Mouse (Mus musculus) forebrain, postnatal 0 days (tissue): ENCODE data around the gene Akr1c12. TPM values are rescaled to one million over a fixed set of nuclear protein-coding genes. Genes with fewer than 3 reads are reported as not detected.

ENCODE experiments used
- ATAC-seq: fragments of 200-750 bp; cut with Nextera tagmentation; 2 replicates; pipeline ENCODE4 v1.8.0; 2017; ENCODE audit warnings: mild to moderate bottlenecking, moderate library complexity
- DNase-seq: peaks from one replicate; pipeline ENCODE4 v3.0.0-alpha.2; 2015
- H3K27ac ChIP-seq: fragments of 300-500 bp; sonication (generic); 2 replicates; pipeline ENCODE4 v1.5.1; 2014; ENCODE audit warnings: low read depth, mild to moderate bottlenecking, antibody characterized with exemption, low read length, moderate library complexity, mixed read lengths
- H3K27me3 ChIP-seq: fragments of 300-500 bp; sonication (generic); 2 replicates; pipeline ENCODE4 v1.6.1; 2014; ENCODE audit warnings: mild to moderate bottlenecking, low read length, mixed read lengths; ENCODE audit not compliant: insufficient read depth
- H3K36me3 ChIP-seq: fragments of 300-500 bp; sonication (generic); 2 replicates; pipeline ENCODE4 v1.6.1; 2014; ENCODE audit warnings: mild to moderate bottlenecking, moderate library complexity; ENCODE audit not compliant: insufficient read depth
- H3K4me1 ChIP-seq: fragments of 300-500 bp; sonication (generic); 2 replicates; pipeline ENCODE4 v1.6.1; 2014; ENCODE audit warnings: antibody characterized with exemption; ENCODE audit not compliant: insufficient read depth
- H3K4me2 ChIP-seq: fragments of 300-500 bp; sonication (generic); 2 replicates; pipeline ENCODE4 v1.6.1; 2014; ENCODE audit warnings: low read depth, mild to moderate bottlenecking, moderate library complexity
- H3K4me3 ChIP-seq: fragments of 300-500 bp; sonication (generic); 2 replicates; pipeline ENCODE4 v1.5.1; 2014; ENCODE audit warnings: low read depth, low read length, mixed read lengths
- H3K9ac ChIP-seq: fragments of 300-500 bp; sonication (generic); 2 replicates; pipeline ENCODE4 v1.6.1; 2014; ENCODE audit warnings: mild to moderate bottlenecking
- H3K9me3 ChIP-seq: fragments of 300-500 bp; sonication (generic); 2 replicates; pipeline ENCODE4 v1.6.1; 2016; ENCODE audit warnings: low read length
- CTCF ChIP-seq: sonication (generic); IDR thresholded peaks from 2 replicates; pipeline ENCODE4 v1.5.1; 2016; ENCODE audit warnings: antibody characterized with exemption, control low read depth, low read depth
- WGBS: fragments of 180-500 bp; shearing (Covaris S2); extraction: QIAGEN DNeasy Blood & Tissue Kit; methylation state at CpG from one replicate; pipeline ENCODE4 v1.1.7; 2014; 5-methylcytosine and 5-hydroxymethylcytosine counted together
- polyA plus RNA-seq: library from polyadenylated mRNA; unstranded; fragments of >200 nt; fragmentation: Nextera tagmentation; extraction: Ambion mirVana; gene quantifications from 2 replicates; pipeline ENCODE4 v1.2.1, GENCODE M21; 2015
- total RNA-seq: library from RNA; depleted of rRNA; stranded (reverse); fragments of >200 nt; gene quantifications from 2 replicates; pipeline ENCODE4 v1.2.3, GENCODE M21; 2014; rRNA removed

Akr1c12 gene
- total RNA-seq (not detected in 2 replicates), polyA plus RNA-seq (0.22 and 0.52 TPM in 2 replicates)

- no peaks in the 10 kb centered on the region for H3K4me1 ChIP-seq
- ATAC-seq (no peak), DNase-seq (no peak)
- H3K9me3 ChIP-seq: no peaks in the 10 kb centered on the region
- H3K27me3 ChIP-seq: no peaks in the 10 kb centered on the region
- WGBS: 86% methylated on average over 4 of the region's 4 CpGs
- H3K4me3 ChIP-seq: no peak within 1 kb of the TSS
- H3K27ac ChIP-seq: no peak within 1 kb of the TSS
- no peak for TF ChIP-seq CTCF
- H3K9ac ChIP-seq: no peak within 1 kb of the TSS
- H3K4me2 ChIP-seq: no peak within 1 kb of the TSS
- H3K36me3 ChIP-seq: no peaks in the 10 kb centered on the region
Measured at GRCm38 (mm10) chr13:4279284-4279683, at the start of gene Akr1c12. Gene Akr1c12, minus strand, starts transcription at chr13:4279433.

- no peak for TF ChIP-seq CTCF
- WGBS: 83% methylated on average over 2 of the region's 2 CpGs
Measured at GRCm38 (mm10) chr13:4318773-4319172, 39.5 kb upstream of the Akr1c12 start.

GRCm38 (mm10) chr13:4313907-4314306 lies 34.7 kb upstream of the Akr1c12 start:
- no peak overlapping the region for H3K9ac ChIP-seq
- H3K27me3 ChIP-seq: no peaks in the 10 kb centered on the region
- H3K9me3 ChIP-seq: no peaks in the 10 kb centered on the region
- DNase-seq (no peak), ATAC-seq (no peak)
- H3K4me2 ChIP-seq: no peak overlapping the region
- WGBS: 88% methylated on average over 2 of the region's 2 CpGs
- no peak overlapping the region for H3K27ac ChIP-seq
- no peak for TF ChIP-seq CTCF
- H3K36me3 ChIP-seq: no peaks in the 10 kb centered on the region
- H3K4me3 ChIP-seq: no peak overlapping the region
- no peaks in the 10 kb centered on the region for H3K4me1 ChIP-seq

More at GRCm38 (mm10) chr13:4318773-4319172, 39.5 kb upstream of the Akr1c12 start:
- Histone ChIP-seq H3K9ac (no peak overlapping the region), H3K4me2 (no peak overlapping the region), H3K27ac (no peak overlapping the region), H3K4me3 (no peak overlapping the region), H3K27me3 (no peaks in the 10 kb centered on the region), H3K9me3 (no peaks in the 10 kb centered on the region), H3K4me1 (no peaks in the 10 kb centered on the region), H3K36me3 (no peaks in the 10 kb centered on the region)
- ATAC-seq (no peak), DNase-seq (no peak)

GRCm38 (mm10) chr13:4304861-4305565 lies 25.8 kb upstream of the Akr1c12 start:
- Histone ChIP-seq H3K27me3 (no peaks in the 10 kb centered on the region), H3K9ac (no peak overlapping the region), H3K4me2 (no peak overlapping the region), H3K27ac (no peak overlapping the region), H3K4me3 (no peak overlapping the region), H3K36me3 (no peaks in the 10 kb centered on the region), H3K4me1 (no peaks in the 10 kb centered on the region), H3K9me3 (no peaks in the 10 kb centered on the region)
- no peak for DNase-seq
- no peak for ATAC-seq
- TF ChIP-seq CTCF: no peak
- WGBS: 49% methylated on average over 2 of the region's 2 CpGs

GRCm38 (mm10) chr13:4296991-4297390 lies 17.8 kb upstream of the Akr1c12 start:
- Histone ChIP-seq H3K27ac (no peak overlapping the region), H3K36me3 (no peaks in the 10 kb centered on the region), H3K4me2 (no peak overlapping the region), H3K4me3 (no peak overlapping the region), H3K9ac (no peak overlapping the region), H3K9me3 (no peaks in the 10 kb centered on the region), H3K4me1 (no peaks in the 10 kb centered on the region), H3K27me3 (no peaks in the 10 kb centered on the region)
- ATAC-seq: no peak
- no peak for TF ChIP-seq CTCF
- no peak for DNase-seq
- WGBS: 91% methylated on average over 4 of the region's 4 CpGs

- Histone ChIP-seq H3K9ac (no peak overlapping the region), H3K9me3 (no peaks in the 10 kb centered on the region), H3K4me1 (no peaks in the 10 kb centered on the region), H3K27me3 (no peaks in the 10 kb centered on the region), H3K4me3 (no peak overlapping the region), H3K36me3 (no peaks in the 10 kb centered on the region), H3K4me2 (no peak overlapping the region), H3K27ac (no peak overlapping the region)
- TF ChIP-seq CTCF: peak; percentile 72
- 37% methylated on average over 7 of the region's 7 CpGs for WGBS
- DNase-seq (peak; percentile 70), ATAC-seq (peak; percentile 77)
Measured at GRCm38 (mm10) chr13:4281471-4282412, 2.5 kb upstream of the Akr1c12 start.

GRCm38 (mm10) chr13:4277526-4277925 lies 1.7 kb downstream of the Akr1c12 start:
- Histone ChIP-seq H3K9me3 (no peaks in the 10 kb centered on the region), H3K4me3 (no peak overlapping the region), H3K4me1 (no peaks in the 10 kb centered on the region), H3K9ac (no peak overlapping the region), H3K4me2 (no peak overlapping the region), H3K27ac (no peak overlapping the region), H3K36me3 (no peaks in the 10 kb centered on the region), H3K27me3 (no peaks in the 10 kb centered on the region)
- ATAC-seq: no peak
- no peak for DNase-seq
- 88% methylated on average over 2 of the region's 2 CpGs for WGBS
- TF ChIP-seq CTCF: no peak
